Mouse (Mus musculus) kidney, adult 10 weeks (tissue): ENCODE data around the gene Ibsp. TPM values are rescaled to one million over a fixed set of nuclear protein-coding genes. Genes with fewer than 3 reads are reported as not detected.

Source experiments
- polyA plus RNA-seq: library from polyadenylated mRNA; stranded (reverse); fragments of 350-450 nt; fragmentation: Illumina TruSeq; extraction: RNeasy Lipid Tissue Mini Kit (QIAGEN cat#74804); gene quantifications from one replicate; pipeline ENCODE4 v1.2.3, GENCODE M21; 2014; ENCODE audit warnings: low read depth, low replicate concordance

Ibsp gene
- polyA plus RNA-seq, result not detected

GRCm38 (mm10) chr5:104298994-104299393 lies at the start of gene Ibsp:
TSS of gene Ibsp (plus strand) at chr5:104299171.

DNA sequence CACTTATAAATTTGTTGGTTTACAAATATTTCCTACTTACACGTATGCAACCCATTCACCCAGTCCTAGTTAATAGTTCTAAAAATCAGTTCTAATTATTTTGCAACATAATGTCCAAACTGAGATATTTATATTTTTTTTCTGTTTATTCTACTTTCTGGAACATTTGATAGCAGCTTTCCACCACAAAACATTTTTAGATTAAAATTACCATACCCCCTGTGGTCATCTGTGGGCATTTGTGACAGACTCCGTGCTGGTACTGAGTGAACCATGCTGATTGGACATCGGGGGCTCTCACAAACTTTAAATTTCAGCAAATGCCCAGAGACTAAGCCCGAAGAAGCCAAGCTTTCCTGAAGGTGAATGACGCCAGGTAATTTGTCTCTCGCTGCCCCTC lies 26.1 kb downstream of the Ibsp start, which contains the start of gene Mepe:
Gene Mepe (plus strand): TSS at position 301 of the 400 bp plus-strand sequence.

Other genes starting within 250 kb of the Ibsp start
- gene Gm17660, start 221.6 kb upstream of the Ibsp start, polyA plus RNA-seq, result not detected
- 49.8 TPM for gene Sparcl1, start 185.4 kb upstream of the Ibsp start, polyA plus RNA-seq
- gene Dspp, start 128.5 kb upstream of the Ibsp start, polyA plus RNA-seq, result not detected
- gene Dmp1, start 96.6 kb upstream of the Ibsp start, polyA plus RNA-seq, result not detected
- gene Mepe, start 26.2 kb downstream of the Ibsp start, polyA plus RNA-seq, result not detected
- gene Spp1, start 135.9 kb downstream of the Ibsp start, polyA plus RNA-seq, result 4,069 TPM
- gene Pkd2, start 160.3 kb downstream of the Ibsp start, polyA plus RNA-seq, result 171 TPM
- 22.4 TPM for gene BC005561, start 209.2 kb downstream of the Ibsp start, polyA plus RNA-seq